Mouse (Mus musculus) embryonic facial prominence, embryonic 10.5 days (tissue): ENCODE results near the gene St7. TPM values are rescaled to one million over a fixed set of nuclear protein-coding genes. Genes with fewer than 3 reads are reported as not detected.

Experiments used
- DNase-seq: peaks from one replicate; pipeline ENCODE4 v3.0.0-alpha.2; 2017; ENCODE audit warnings: low spot score
- H3K27ac ChIP-seq: fragments of 300-500 bp; sonication (generic); replicated peaks from 2 replicates; pipeline ENCODE4 v1.5.1; 2016; ENCODE audit warnings: mild to moderate bottlenecking
- H3K27me3 ChIP-seq: fragments of 300-500 bp; sonication (generic); replicated peaks from 2 replicates; pipeline ENCODE4 v1.6.1; 2016; ENCODE audit warnings: low read depth, mild to moderate bottlenecking; ENCODE audit not compliant: poor library complexity, severe bottlenecking
- H3K36me3 ChIP-seq: fragments of 300-500 bp; sonication (generic); replicated peaks from 2 replicates; pipeline ENCODE4 v1.6.1; 2016; ENCODE audit warnings: mild to moderate bottlenecking, moderate library complexity
- H3K4me1 ChIP-seq: fragments of 300-500 bp; sonication (generic); 2 replicates; pipeline ENCODE4 v1.6.1; 2016
- H3K4me3 ChIP-seq: fragments of 300-500 bp; sonication (generic); 2 replicates; pipeline ENCODE4 v1.5.1; 2016; ENCODE audit warnings: mild to moderate bottlenecking, moderate library complexity
- H3K9me3 ChIP-seq: fragments of 300-500 bp; sonication (generic); 2 replicates; pipeline ENCODE4 v1.6.1; 2016; ENCODE audit warnings: mild to moderate bottlenecking
- WGBS: fragments of 180-500 bp; shearing (Covaris S2); methylation state at CpG from one replicate; pipeline ENCODE4 v1.1.7; 2016; 5-methylcytosine and 5-hydroxymethylcytosine counted together
- polyA plus RNA-seq: library from polyadenylated mRNA; unstranded; fragments of >200 nt; fragmentation: Nextera tagmentation; extraction: Ambion mirVana; gene quantifications from 2 replicates; pipeline ENCODE4 v1.2.1, GENCODE M21; 2016

Gene St7
- polyA plus RNA-seq, 1 experiment from 2014 or later = 19.0 TPM

- Histone ChIP-seq H3K27ac (no peak overlapping the region), H3K9me3 (no peaks in the 10 kb centered on the region), H3K4me1 (no peaks in the 10 kb centered on the region; the same call in 1 of the 2 replicates), H3K36me3 (peaks cover 10% of the 10 kb centered on the region; the same call in 1 of the 2 replicates), H3K4me3 (no peak overlapping the region), H3K27me3 (no peaks in the 10 kb centered on the region)
- 73% methylated on average over 2 of the region's 2 CpGs for WGBS
- DNase-seq = no peak
Observed at GRCm38 (mm10) chr6:17851316-17851715, 158.6 kb downstream of the St7 start.

- WGBS = 67% methylated on average over 5 of the region's 5 CpGs
- no peak overlapping the region for H3K27ac ChIP-seq
- DNase-seq = no peak
- H3K9me3 ChIP-seq = no peaks in the 10 kb centered on the region
- no peak overlapping the region for H3K4me3 ChIP-seq
- H3K4me1 ChIP-seq = no peaks in the 10 kb centered on the region; the same call in 1 of the 2 replicates
- no peaks in the 10 kb centered on the region for H3K27me3 ChIP-seq
- H3K36me3 ChIP-seq = peaks cover 10% of the 10 kb centered on the region; the same call in 1 of the 2 replicates
Observed at GRCm38 (mm10) chr6:17853587-17854274, 161.0 kb downstream of the St7 start.

- H3K27ac ChIP-seq = no peak overlapping the region
- DNase-seq = no peak
- peaks cover 10% of the 10 kb centered on the region; the same call in 1 of the 2 replicates for H3K36me3 ChIP-seq
- no peaks in the 10 kb centered on the region for H3K9me3 ChIP-seq
- WGBS = 95% methylated on average over 2 of the region's 2 CpGs
- no peaks in the 10 kb centered on the region for H3K27me3 ChIP-seq
- no peak overlapping the region for H3K4me3 ChIP-seq
- no peaks in the 10 kb centered on the region; the same call in 1 of the 2 replicates for H3K4me1 ChIP-seq
Observed at GRCm38 (mm10) chr6:17855616-17856015, 162.9 kb downstream of the St7 start.

- H3K27me3 ChIP-seq = no peaks in the 10 kb centered on the region
- no peaks in the 10 kb centered on the region for H3K9me3 ChIP-seq
- no peak for DNase-seq
- H3K4me3 ChIP-seq = no peak overlapping the region
- WGBS = 96% methylated on average over 1 of the region's 1 CpGs
- H3K4me1 ChIP-seq = no peaks in the 10 kb centered on the region
- H3K27ac ChIP-seq = no peak overlapping the region
- H3K36me3 ChIP-seq = peaks cover 10% of the 10 kb centered on the region; the same call in 1 of the 2 replicates
Observed at GRCm38 (mm10) chr6:17859564-17859963, 166.8 kb downstream of the St7 start.

GRCm38 (mm10) chr6:17860463-17860862, 167.7 kb downstream of the St7 start:
- H3K4me1 ChIP-seq = no peaks in the 10 kb centered on the region
- no peak for DNase-seq
- H3K36me3 ChIP-seq = peaks cover 6% of the 10 kb centered on the region; the same call in 1 of the 2 replicates
- WGBS = 92% methylated on average over 1 of the region's 1 CpGs
- no peaks in the 10 kb centered on the region for H3K27me3 ChIP-seq
- H3K4me3 ChIP-seq = no peak overlapping the region
- no peak overlapping the region for H3K27ac ChIP-seq
- no peaks in the 10 kb centered on the region for H3K9me3 ChIP-seq

- Histone ChIP-seq H3K4me3 (no peak overlapping the region), H3K9me3 (no peaks in the 10 kb centered on the region), H3K36me3 (peaks cover 10% of the 10 kb centered on the region), H3K27ac (no peak overlapping the region), H3K4me1 (no peaks in the 10 kb centered on the region), H3K27me3 (no peaks in the 10 kb centered on the region)
- DNase-seq = no peak
- 58% methylated on average over 1 of the region's 1 CpGs for WGBS
Observed at GRCm38 (mm10) chr6:17867796-17868195, 175.1 kb downstream of the St7 start.

DNA sequence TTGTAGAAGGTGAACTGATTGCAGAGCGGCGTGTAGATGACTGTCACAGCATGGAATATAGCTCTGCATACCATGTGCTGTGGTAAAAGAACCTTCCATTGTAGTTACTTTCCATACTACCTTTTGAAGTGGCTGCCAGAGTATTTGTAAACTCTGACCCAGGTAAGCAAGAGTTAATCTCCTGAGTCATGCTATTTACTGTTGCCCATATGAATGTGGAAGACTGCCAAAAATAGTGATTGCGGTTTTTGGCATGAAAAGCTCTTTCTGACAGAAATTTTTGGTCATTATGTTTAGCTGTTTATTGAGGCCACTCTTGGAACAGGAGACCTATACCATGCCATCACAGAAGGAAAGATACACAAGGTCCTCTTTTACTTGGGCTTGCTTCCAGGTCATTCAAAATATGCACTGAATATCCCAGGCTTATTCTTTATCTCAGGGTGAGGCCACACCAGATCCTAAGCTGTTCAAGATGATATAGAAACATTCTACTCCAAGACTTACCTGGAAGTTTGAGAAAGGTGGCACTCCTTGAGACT, 179.2 kb downstream of the St7 start:
- no peaks in the 10 kb centered on the region for H3K9me3 ChIP-seq
- H3K27ac ChIP-seq = no peak overlapping the region
- WGBS = 91% methylated on average over 3 of the region's 3 CpGs
- peaks cover 10% of the 10 kb centered on the region for H3K36me3 ChIP-seq
- no peaks in the 10 kb centered on the region for H3K27me3 ChIP-seq
- no peaks in the 10 kb centered on the region for H3K4me1 ChIP-seq
- DNase-seq = no peak
- no peak overlapping the region for H3K4me3 ChIP-seq

- Histone ChIP-seq H3K4me3 (no peak overlapping the region), H3K9me3 (no peaks in the 10 kb centered on the region), H3K36me3 (peaks cover 3% of the 10 kb centered on the region), H3K27ac (no peak overlapping the region), H3K4me1 (no peaks in the 10 kb centered on the region), H3K27me3 (no peaks in the 10 kb centered on the region)
- no peak for DNase-seq
- 81% methylated on average over 7 of the region's 7 CpGs for WGBS
Observed at GRCm38 (mm10) chr6:17875606-17876005, 182.9 kb downstream of the St7 start.

DNA sequence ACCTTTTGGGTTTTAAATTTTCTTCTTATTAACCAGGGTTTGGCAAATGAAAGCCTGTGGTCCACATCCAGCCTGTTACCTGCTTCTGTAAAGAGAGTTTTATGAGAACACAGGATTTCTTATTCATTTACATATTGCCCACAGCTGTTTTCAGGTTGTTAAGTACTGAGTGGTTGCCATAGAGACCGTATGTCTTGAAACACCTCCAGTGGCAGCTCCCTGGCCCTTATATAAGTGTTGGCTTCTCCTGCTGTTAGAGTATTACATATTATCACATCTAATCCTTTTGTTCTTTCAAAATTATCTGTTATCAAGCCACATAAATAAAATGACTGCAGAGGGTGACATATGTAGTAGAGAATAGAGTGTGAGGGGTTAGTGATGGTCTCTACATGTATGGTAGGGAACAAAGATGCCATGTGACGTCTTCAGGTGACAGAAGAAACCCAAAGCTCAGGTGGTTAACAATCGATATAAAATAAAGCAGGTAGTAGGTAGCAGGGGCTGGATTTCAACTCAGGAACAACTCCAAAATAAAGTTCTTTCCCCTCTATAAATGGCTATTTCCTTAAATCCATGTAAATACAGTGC, 183.4 kb downstream of the St7 start:
- H3K36me3 ChIP-seq = peaks cover 3% of the 10 kb centered on the region
- 89% methylated on average over 3 of the region's 3 CpGs for WGBS
- no peak for DNase-seq
- H3K27ac ChIP-seq = no peak overlapping the region
- H3K27me3 ChIP-seq = no peaks in the 10 kb centered on the region
- H3K9me3 ChIP-seq = no peaks in the 10 kb centered on the region
- H3K4me3 ChIP-seq = no peak overlapping the region
- no peaks in the 10 kb centered on the region for H3K4me1 ChIP-seq

- no peaks in the 10 kb centered on the region for H3K27me3 ChIP-seq
- H3K36me3 ChIP-seq = no peaks in the 10 kb centered on the region; the same call in 1 of the 2 replicates
- no peak for DNase-seq
- no peaks in the 10 kb centered on the region for H3K9me3 ChIP-seq
- H3K27ac ChIP-seq = no peak overlapping the region
- H3K4me3 ChIP-seq = no peak overlapping the region
- no peaks in the 10 kb centered on the region for H3K4me1 ChIP-seq
- 76% methylated on average over 7 of the region's 7 CpGs for WGBS
Observed at GRCm38 (mm10) chr6:17876670-17877179, 184.0 kb downstream of the St7 start.

GRCm38 (mm10) chr6:17882943-17883342, 190.2 kb downstream of the St7 start:
- Histone ChIP-seq H3K4me1 (no peaks in the 10 kb centered on the region), H3K27ac (no peak overlapping the region), H3K36me3 (peaks cover 16% of the 10 kb centered on the region; the same call in 1 of the 2 replicates), H3K9me3 (no peaks in the 10 kb centered on the region), H3K4me3 (no peak overlapping the region), H3K27me3 (no peaks in the 10 kb centered on the region)
- DNase-seq = no peak

GRCm38 (mm10) chr6:17887765-17888164, 195.0 kb downstream of the St7 start:
- Histone ChIP-seq H3K4me3 (no peak overlapping the region), H3K36me3 (peaks cover 20% of the 10 kb centered on the region; the same call in 1 of the 2 replicates), H3K9me3 (no peaks in the 10 kb centered on the region), H3K4me1 (no peaks in the 10 kb centered on the region), H3K27ac (no peak overlapping the region), H3K27me3 (no peaks in the 10 kb centered on the region)
- 86% methylated on average over 6 of the region's 6 CpGs for WGBS
- DNase-seq = no peak

DNA sequence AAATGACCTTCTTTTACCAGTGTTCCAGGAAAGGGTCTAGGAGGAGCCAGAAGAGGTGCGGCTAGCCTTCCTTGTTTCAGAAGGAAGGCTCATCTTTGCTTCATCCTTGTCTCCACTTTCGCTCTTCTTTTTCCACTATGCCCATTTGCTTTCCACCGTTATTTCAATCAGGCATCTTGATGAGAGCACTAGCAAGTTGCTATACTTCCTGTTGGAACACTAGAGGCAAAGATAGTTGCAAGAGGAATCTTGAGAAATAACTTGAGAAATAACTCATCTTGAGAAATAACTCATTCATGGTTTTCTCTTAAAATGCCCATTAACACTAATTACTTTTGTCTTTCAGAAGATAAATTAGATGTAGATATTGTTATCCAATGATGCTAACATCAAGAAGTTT, 202.8 kb downstream of the St7 start:
- Histone ChIP-seq H3K9me3 (no peaks in the 10 kb centered on the region), H3K4me3 (no peak overlapping the region), H3K4me1 (no peaks in the 10 kb centered on the region), H3K27ac (no peak overlapping the region), H3K27me3 (no peaks in the 10 kb centered on the region), H3K36me3 (no peaks in the 10 kb centered on the region)
- no peak for DNase-seq
- 94% methylated on average over 3 of the region's 3 CpGs for WGBS
